Mouse (Mus musculus) midbrain, embryonic 15.5 days (tissue): ENCODE results near the gene Myrip. TPM values are rescaled to one million over a fixed set of nuclear protein-coding genes. Genes with fewer than 3 reads are reported as not detected.
A peak's percentile ranks its signal among the peaks of the same experiment; 100 is the strongest.

Experiments used
- ATAC-seq: fragments of 200-750 bp; cut with Nextera tagmentation; replicated peaks from 2 replicates; pipeline ENCODE4 v1.8.0; 2017; ENCODE audit warnings: moderate TSS enrichment
- H3K27ac ChIP-seq: fragments of 300-500 bp; sonication (generic); 2 replicates; pipeline ENCODE4 v1.5.1; 2015; ENCODE audit warnings: mild to moderate bottlenecking, inconsistent platforms
- H3K27me3 ChIP-seq: fragments of 300-500 bp; sonication (generic); replicated peaks from 2 replicates; pipeline ENCODE4 v1.6.1; 2015; ENCODE audit warnings: inconsistent platforms
- H3K36me3 ChIP-seq: fragments of 300-500 bp; sonication (generic); replicated peaks from 2 replicates; pipeline ENCODE4 v1.6.1; 2015; ENCODE audit warnings: inconsistent platforms
- H3K4me1 ChIP-seq: fragments of 300-500 bp; sonication (generic); 2 replicates; pipeline ENCODE4 v1.6.1; 2015; ENCODE audit warnings: inconsistent platforms
- H3K4me2 ChIP-seq: fragments of 300-500 bp; sonication (generic); 2 replicates; pipeline ENCODE4 v1.6.1; 2015; ENCODE audit warnings: inconsistent platforms, mild to moderate bottlenecking, moderate library complexity
- H3K4me3 ChIP-seq: fragments of 300-500 bp; sonication (generic); 2 replicates; pipeline ENCODE4 v1.5.1; 2015; ENCODE audit warnings: mild to moderate bottlenecking, inconsistent platforms
- H3K9ac ChIP-seq: fragments of 300-500 bp; sonication (generic); 2 replicates; pipeline ENCODE4 v1.6.1; 2015; ENCODE audit warnings: mild to moderate bottlenecking, inconsistent platforms
- H3K9me3 ChIP-seq: fragments of 300-500 bp; sonication (generic); 2 replicates; pipeline ENCODE4 v1.6.1; 2016; ENCODE audit warnings: inconsistent platforms
- WGBS: fragments of 180-500 bp; shearing (Covaris S2); methylation state at CpG from one replicate; pipeline ENCODE4 v1.1.7; 2015; ENCODE audit warnings: mixed read lengths; 5-methylcytosine and 5-hydroxymethylcytosine counted together
- polyA plus RNA-seq: library from polyadenylated mRNA; unstranded; fragments of >200 nt; fragmentation: Nextera tagmentation; extraction: Ambion mirVana; gene quantifications from 2 replicates; pipeline ENCODE4 v1.2.1, GENCODE M21; 2015

The Myrip gene
- polyA plus RNA-seq, 1 experiment from 2014 or later, result 5.2 TPM

DNA sequence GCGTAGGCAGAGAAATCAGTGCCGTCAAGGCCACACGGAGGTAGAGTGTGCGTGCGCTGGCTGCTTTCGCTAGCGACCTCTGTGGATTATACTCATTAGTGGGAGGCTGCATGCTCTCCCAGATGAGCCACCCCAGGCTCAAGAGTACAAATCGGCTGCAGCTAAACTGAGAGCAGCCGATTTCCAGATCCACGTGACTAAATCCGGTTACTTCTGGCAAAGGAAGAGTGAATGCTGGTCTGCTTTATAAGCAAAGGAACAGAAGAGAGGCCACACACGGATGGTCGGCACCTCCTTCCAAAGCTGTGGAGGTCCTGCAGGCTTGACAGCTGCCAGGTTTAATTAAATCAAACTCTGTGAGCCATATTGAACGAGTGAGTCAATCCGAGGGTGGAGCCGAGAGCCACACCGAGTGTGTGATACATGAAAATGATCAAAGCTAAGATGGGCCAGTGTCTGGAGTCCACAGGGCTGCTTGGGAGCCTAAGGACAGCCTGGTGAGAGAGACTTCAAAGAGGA, 108.4 kb downstream of the Myrip start:
- H3K36me3 ChIP-seq, result no peaks in the 10 kb centered on the region
- peak overlapping the region; percentile 67 for H3K27ac ChIP-seq
- H3K4me3 ChIP-seq, result peak overlapping the region; percentile 7
- peak overlapping the region; percentile 10; the same call in 1 of the 2 replicates for H3K9ac ChIP-seq
- H3K4me2 ChIP-seq, result peak overlapping the region; percentile 35
- peaks cover 12% of the 10 kb centered on the region for H3K4me1 ChIP-seq
- no peaks in the 10 kb centered on the region for H3K9me3 ChIP-seq
- 29% methylated on average over 17 of the region's 17 CpGs for WGBS
- ATAC-seq, result peak; percentile 77
- H3K27me3 ChIP-seq, result no peaks in the 10 kb centered on the region

- H3K36me3 ChIP-seq, result no peaks in the 10 kb centered on the region
- H3K9ac ChIP-seq, result no peak overlapping the region
- no peaks in the 10 kb centered on the region for H3K27me3 ChIP-seq
- 32% methylated on average over 5 of the region's 5 CpGs for WGBS
- no peak overlapping the region for H3K27ac ChIP-seq
- peaks cover 12% of the 10 kb centered on the region for H3K4me1 ChIP-seq
- no peak overlapping the region for H3K4me3 ChIP-seq
- no peak for ATAC-seq
- no peaks in the 10 kb centered on the region for H3K9me3 ChIP-seq
- no peak overlapping the region for H3K4me2 ChIP-seq
These were observed 109.1 kb downstream of the Myrip start for GRCm38 (mm10) chr9:120410421-120410820.

- no peak overlapping the region for H3K4me3 ChIP-seq
- H3K27ac ChIP-seq, result no peak overlapping the region
- no peaks in the 10 kb centered on the region for H3K36me3 ChIP-seq
- no peaks in the 10 kb centered on the region for H3K9me3 ChIP-seq
- H3K4me1 ChIP-seq, result no peaks in the 10 kb centered on the region
- WGBS, result 0% methylated on average over 5 of the region's 7 CpGs
- ATAC-seq, result no peak
- no peak overlapping the region for H3K9ac ChIP-seq
- H3K27me3 ChIP-seq, result no peaks in the 10 kb centered on the region
- no peak overlapping the region for H3K4me2 ChIP-seq
These were observed 114.2 kb downstream of the Myrip start for GRCm38 (mm10) chr9:120415504-120415903.

- H3K27ac ChIP-seq, result no peak overlapping the region; the same call in 1 of the 2 replicates
- no peaks in the 10 kb centered on the region for H3K4me1 ChIP-seq
These were observed 114.8 kb downstream of the Myrip start for GRCm38 (mm10) chr9:120416151-120416550.

GRCm38 (mm10) chr9:120416729-120417128, 115.4 kb downstream of the Myrip start:
- no peaks in the 10 kb centered on the region for H3K9me3 ChIP-seq
- no peaks in the 10 kb centered on the region for H3K36me3 ChIP-seq
- ATAC-seq, result no peak
- no peak overlapping the region for H3K27ac ChIP-seq
- no peaks in the 10 kb centered on the region for H3K4me1 ChIP-seq
- WGBS, result 70% methylated on average over 5 of the region's 5 CpGs
- no peaks in the 10 kb centered on the region for H3K27me3 ChIP-seq
- H3K9ac ChIP-seq, result no peak overlapping the region
- no peak overlapping the region for H3K4me2 ChIP-seq
- H3K4me3 ChIP-seq, result no peak overlapping the region

More at GRCm38 (mm10) chr9:120416151-120416550, 114.8 kb downstream of the Myrip start:
- WGBS, result 86% methylated on average over 5 of the region's 5 CpGs
- H3K9me3 ChIP-seq, result no peaks in the 10 kb centered on the region
- H3K9ac ChIP-seq, result no peak overlapping the region
- no peak for ATAC-seq
- no peaks in the 10 kb centered on the region for H3K36me3 ChIP-seq
- H3K4me2 ChIP-seq, result no peak overlapping the region
- H3K4me3 ChIP-seq, result no peak overlapping the region
- no peaks in the 10 kb centered on the region for H3K27me3 ChIP-seq

GRCm38 (mm10) chr9:120418582-120418981, 117.3 kb downstream of the Myrip start:
- H3K36me3 ChIP-seq, result no peaks in the 10 kb centered on the region
- H3K27me3 ChIP-seq, result no peaks in the 10 kb centered on the region
- H3K27ac ChIP-seq, result no peak overlapping the region
- no peaks in the 10 kb centered on the region for H3K9me3 ChIP-seq
- no peak overlapping the region for H3K4me3 ChIP-seq
- no peak overlapping the region for H3K4me2 ChIP-seq
- H3K9ac ChIP-seq, result no peak overlapping the region
- H3K4me1 ChIP-seq, result no peaks in the 10 kb centered on the region
- 87% methylated on average over 7 of the region's 7 CpGs for WGBS
- no peak for ATAC-seq

DNA sequence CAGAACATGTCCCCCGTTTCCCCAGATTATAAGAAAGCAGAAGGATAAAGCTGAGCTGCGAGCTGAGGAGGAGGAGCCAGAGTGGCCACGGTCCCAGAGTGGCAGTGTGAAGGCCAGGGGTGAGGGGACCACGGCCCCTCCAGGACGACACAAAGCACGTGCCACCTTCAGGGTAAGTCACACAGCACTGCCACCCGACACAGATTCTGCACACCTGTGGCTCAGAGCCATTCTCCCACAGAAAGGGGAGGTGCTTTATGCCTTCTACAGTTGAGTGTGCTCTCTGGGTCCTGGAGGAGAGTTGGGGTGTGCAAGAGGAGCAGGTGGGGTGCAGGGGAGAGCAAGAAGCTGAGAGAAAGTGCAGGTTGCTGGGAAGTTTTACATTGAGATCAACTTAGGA, 123.3 kb downstream of the Myrip start:
- H3K36me3 ChIP-seq, result no peaks in the 10 kb centered on the region
- H3K4me1 ChIP-seq, result no peaks in the 10 kb centered on the region
- H3K27me3 ChIP-seq, result no peaks in the 10 kb centered on the region
- WGBS, result 77% methylated on average over 7 of the region's 7 CpGs
- no peaks in the 10 kb centered on the region for H3K9me3 ChIP-seq
- no peak overlapping the region for H3K4me2 ChIP-seq
- H3K9ac ChIP-seq, result no peak overlapping the region
- no peak for ATAC-seq
- no peak overlapping the region for H3K27ac ChIP-seq
- H3K4me3 ChIP-seq, result no peak overlapping the region

DNA sequence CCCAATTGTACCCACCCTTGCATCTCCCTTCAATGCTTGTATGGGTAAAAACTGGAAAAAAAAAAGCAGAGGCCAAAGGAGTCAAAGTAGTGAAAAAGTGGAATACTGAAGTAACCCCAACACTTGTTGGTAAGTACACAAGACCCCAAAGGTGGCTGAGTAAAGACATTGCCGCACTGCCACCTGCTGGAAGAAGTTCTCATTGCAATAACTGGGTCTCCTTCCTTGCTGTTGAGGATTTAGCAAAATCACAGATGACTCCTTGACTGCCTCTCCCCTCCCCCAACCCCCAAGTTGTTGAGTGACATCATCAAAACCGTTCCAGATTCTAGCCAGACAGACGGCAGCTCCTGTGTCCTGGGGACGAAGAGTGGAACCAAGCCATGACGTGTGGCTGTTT, 124.5 kb downstream of the Myrip start:
- no peaks in the 10 kb centered on the region for H3K4me1 ChIP-seq
- ATAC-seq, result no peak
- no peaks in the 10 kb centered on the region for H3K27me3 ChIP-seq
- H3K9ac ChIP-seq, result no peak overlapping the region
- no peaks in the 10 kb centered on the region for H3K9me3 ChIP-seq
- H3K4me3 ChIP-seq, result no peak overlapping the region
- WGBS, result 48% methylated on average over 5 of the region's 5 CpGs
- H3K4me2 ChIP-seq, result no peak overlapping the region
- H3K36me3 ChIP-seq, result no peaks in the 10 kb centered on the region
- no peak overlapping the region for H3K27ac ChIP-seq

- ATAC-seq, result no peak
- Histone ChIP-seq H3K36me3 (no peaks in the 10 kb centered on the region), H3K4me3 (no peak overlapping the region), H3K27ac (no peak overlapping the region), H3K4me1 (no peaks in the 10 kb centered on the region), H3K4me2 (no peak overlapping the region), H3K27me3 (no peaks in the 10 kb centered on the region), H3K9ac (no peak overlapping the region), H3K9me3 (no peaks in the 10 kb centered on the region)
- WGBS, result 75% methylated on average over 6 of the region's 6 CpGs
These were observed 126.9 kb downstream of the Myrip start for GRCm38 (mm10) chr9:120428181-120428580.

- Histone ChIP-seq H3K36me3 (no peaks in the 10 kb centered on the region), H3K27me3 (no peaks in the 10 kb centered on the region), H3K4me3 (no peak overlapping the region), H3K27ac (no peak overlapping the region), H3K9me3 (no peaks in the 10 kb centered on the region), H3K4me1 (no peaks in the 10 kb centered on the region), H3K4me2 (no peak overlapping the region), H3K9ac (no peak overlapping the region)
- peak; percentile 66; the same call in 1 of the 2 replicates for ATAC-seq
- WGBS, result 31% methylated on average over 8 of the region's 8 CpGs
These were observed 132.4 kb downstream of the Myrip start for GRCm38 (mm10) chr9:120433747-120434146.

- 51% methylated on average over 8 of the region's 8 CpGs for WGBS
- ATAC-seq, result no peak
- no peak overlapping the region for H3K27ac ChIP-seq
These were observed 134.5 kb downstream of the Myrip start for GRCm38 (mm10) chr9:120435841-120436240.

GRCm38 (mm10) chr9:120436854-120437253, 135.5 kb downstream of the Myrip start:
- H3K4me3 ChIP-seq, result no peak overlapping the region
- H3K27ac ChIP-seq, result no peak overlapping the region
- H3K4me1 ChIP-seq, result no peaks in the 10 kb centered on the region
- H3K9me3 ChIP-seq, result no peaks in the 10 kb centered on the region
- H3K9ac ChIP-seq, result no peak overlapping the region
- ATAC-seq, result no peak
- WGBS, result 63% methylated on average over 2 of the region's 2 CpGs
- H3K36me3 ChIP-seq, result no peaks in the 10 kb centered on the region
- H3K4me2 ChIP-seq, result no peak overlapping the region
- no peaks in the 10 kb centered on the region for H3K27me3 ChIP-seq

More at GRCm38 (mm10) chr9:120435841-120436240, 134.5 kb downstream of the Myrip start:
- no peak overlapping the region for H3K9ac ChIP-seq
- no peak overlapping the region for H3K4me3 ChIP-seq
- no peaks in the 10 kb centered on the region for H3K4me1 ChIP-seq
- no peak overlapping the region for H3K4me2 ChIP-seq
- H3K36me3 ChIP-seq, result no peaks in the 10 kb centered on the region
- no peaks in the 10 kb centered on the region for H3K9me3 ChIP-seq
- H3K27me3 ChIP-seq, result no peaks in the 10 kb centered on the region

- no peak overlapping the region for H3K9ac ChIP-seq
- no peaks in the 10 kb centered on the region for H3K36me3 ChIP-seq
- ATAC-seq, result no peak
- H3K4me3 ChIP-seq, result no peak overlapping the region
- no peak overlapping the region for H3K27ac ChIP-seq
- H3K27me3 ChIP-seq, result no peaks in the 10 kb centered on the region
- no peaks in the 10 kb centered on the region for H3K9me3 ChIP-seq
- no peak overlapping the region for H3K4me2 ChIP-seq
- 53% methylated on average over 6 of the region's 6 CpGs for WGBS
- H3K4me1 ChIP-seq, result no peaks in the 10 kb centered on the region
These were observed 136.1 kb downstream of the Myrip start for GRCm38 (mm10) chr9:120437266-120437876.
